Mouse (Mus musculus) megakaryocyte progenitor cell, adult 5-6 weeks (primary cell): Measurements from ENCODE around the gene Chchd2. TPM values are rescaled to one million over a fixed set of nuclear protein-coding genes. Genes with fewer than 3 reads are reported as not detected.

Experiments used
- ATAC-seq: replicated peaks from 2 replicates; pipeline ENCODE4 v1.8.0; 2016; ENCODE audit warnings: mild to moderate bottlenecking, moderate TSS enrichment, inconsistent platforms; ENCODE audit not compliant: poor library complexity
- total RNA-seq, 2 experiments: library from RNA; stranded (forward) in 1 of 2; stranded (reverse) in 1 of 2; fragments of 157-497, 149-512 nt in 1 of 2; fragments of 200-1000 nt in 1 of 2; gene quantifications; 2 replicates each; pipeline versions ENCODE4 v1.2.3 to v1.2.4; 2015 to 2017

Gene Chchd2
- total RNA-seq, 2 experiments from 2014 or later: 233 to 404 TPM

GRCm38 (mm10) chr5:129879888-129880287 lies 7.4 kb downstream of the Chchd2 start:
- no peak for ATAC-seq

GRCm38 (mm10) chr5:129878946-129879345 lies 8.3 kb downstream of the Chchd2 start:
- ATAC-seq: 0 out of 2 replicates have a peak, but pooled peaks have one; percentile 45

DNA sequence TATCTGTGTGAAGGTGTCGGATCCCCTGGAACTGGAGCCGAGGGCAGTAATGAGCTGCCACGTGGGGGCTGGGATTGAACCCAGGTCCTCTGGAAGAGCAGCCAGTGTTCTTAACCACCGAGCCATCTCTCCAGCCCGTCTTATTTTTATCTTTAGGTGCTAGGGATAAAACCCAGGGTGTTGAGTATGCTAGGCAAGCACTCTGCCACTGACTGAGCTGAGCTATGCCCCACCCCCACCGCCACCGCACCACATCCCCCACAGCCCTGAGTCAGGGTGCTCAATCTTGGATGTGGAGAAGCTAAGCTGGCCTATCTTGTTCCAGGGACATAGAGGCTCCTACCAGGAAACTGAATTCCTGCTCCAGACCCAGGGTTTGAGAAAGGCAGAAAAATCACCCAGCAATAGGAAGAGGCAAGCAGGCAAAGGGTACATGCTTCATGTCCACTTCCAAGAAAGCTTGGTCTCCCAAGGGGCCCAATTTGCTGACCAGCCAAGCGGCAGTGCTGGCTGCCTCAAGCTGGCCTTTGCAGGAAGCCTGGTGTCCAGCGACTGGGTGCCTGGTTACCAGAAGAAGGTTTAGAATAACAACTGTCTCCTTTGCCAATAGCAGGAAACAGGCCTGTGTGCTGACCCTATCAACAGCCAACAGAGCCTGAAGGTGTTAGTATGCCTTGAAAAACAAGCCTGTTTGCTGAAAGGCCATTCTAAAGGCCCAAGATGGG lies 9.4 kb downstream of the Chchd2 start:
- no peak for ATAC-seq

- no peak for ATAC-seq
Measured at GRCm38 (mm10) chr5:129875098-129875497, 12.2 kb downstream of the Chchd2 start.

DNA sequence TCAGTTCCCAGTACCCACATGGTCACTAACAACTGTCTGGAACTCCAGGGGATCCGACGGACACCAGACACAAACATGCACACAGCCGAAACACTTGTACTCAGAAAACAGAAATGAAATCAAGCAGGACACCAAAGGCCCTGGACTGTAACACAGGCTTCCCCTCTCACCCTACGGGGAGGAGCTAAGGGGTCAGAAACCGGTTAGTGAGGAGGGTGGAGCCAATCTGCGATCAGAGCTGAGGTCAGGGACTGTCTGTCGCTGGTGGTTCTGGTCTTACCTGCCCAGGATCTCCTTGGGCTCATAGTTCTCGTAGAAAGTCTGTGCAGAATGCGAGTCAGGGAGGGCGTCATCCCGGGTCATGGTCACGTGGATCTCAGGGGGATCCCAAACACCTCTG lies 13.3 kb downstream of the Chchd2 start:
- peak; percentile 42; the same call in 1 of the 2 replicates for ATAC-seq

DNA sequence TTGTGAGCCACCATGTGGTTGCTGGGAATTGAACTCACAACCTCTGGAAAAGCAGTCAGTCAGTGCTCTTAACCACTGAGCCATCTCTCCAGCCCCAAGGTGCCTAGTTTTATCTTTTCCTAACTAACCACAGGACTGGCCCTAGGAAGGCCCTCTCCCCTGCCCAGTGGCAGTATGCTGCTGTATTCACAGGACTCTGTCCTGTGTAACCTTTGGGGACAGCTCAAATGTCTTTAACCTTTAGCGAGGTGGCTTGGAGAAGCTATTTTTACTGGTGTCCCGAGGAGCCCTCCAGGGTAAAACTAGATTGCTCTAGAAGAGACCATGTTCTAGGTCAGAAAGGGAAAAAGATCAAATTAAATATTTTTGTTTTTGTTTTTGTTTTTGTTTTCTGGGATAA lies 16.0 kb downstream of the Chchd2 start:
- ATAC-seq: no peak

GRCm38 (mm10) chr5:129869238-129869995 lies 17.9 kb downstream of the Chchd2 start:
- no peak for ATAC-seq

DNA sequence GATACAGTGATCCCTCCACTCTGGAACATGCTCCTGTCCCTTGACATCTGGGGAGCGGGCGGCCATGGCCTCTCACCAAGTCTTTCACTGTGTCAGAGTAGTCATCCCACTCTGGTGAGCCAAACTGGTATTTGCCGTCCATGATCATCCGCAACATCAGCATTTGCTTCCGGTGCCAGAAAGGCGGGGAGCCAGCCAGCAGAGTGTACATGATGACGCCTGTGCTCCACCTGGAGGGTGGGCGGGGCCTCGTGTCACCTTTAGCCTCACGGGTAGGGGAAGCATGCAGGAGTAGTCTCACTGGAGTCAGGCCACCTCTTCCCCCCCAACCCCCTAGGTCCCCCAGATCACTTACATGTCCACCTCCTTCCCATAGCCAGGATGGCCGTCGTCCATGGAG lies 21.4 kb downstream of the Chchd2 start:
- no peak for ATAC-seq

- peak; percentile 77 for ATAC-seq
Measured at GRCm38 (mm10) chr5:129864467-129864866, 22.8 kb downstream of the Chchd2 start.

DNA sequence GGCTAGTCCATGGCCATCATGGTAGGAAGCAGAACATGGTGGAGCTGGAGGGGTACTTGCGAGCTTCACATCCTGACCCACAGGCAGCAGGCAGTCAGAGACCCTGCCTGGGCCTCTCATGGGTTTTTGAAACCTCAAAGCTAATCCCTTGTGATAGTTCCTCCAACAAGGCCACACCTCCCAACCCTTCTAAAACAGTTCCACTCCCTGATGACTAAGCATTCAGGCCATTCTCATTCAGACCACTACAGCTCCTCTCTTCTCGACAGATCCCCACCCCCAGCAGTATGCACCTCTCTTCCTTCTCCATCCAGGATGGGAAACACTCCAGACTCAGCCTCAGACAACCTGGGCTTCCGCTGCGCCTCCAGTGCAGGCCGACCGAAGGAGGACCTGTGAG lies 24.9 kb downstream of the Chchd2 start:
- ATAC-seq: no peak

DNA sequence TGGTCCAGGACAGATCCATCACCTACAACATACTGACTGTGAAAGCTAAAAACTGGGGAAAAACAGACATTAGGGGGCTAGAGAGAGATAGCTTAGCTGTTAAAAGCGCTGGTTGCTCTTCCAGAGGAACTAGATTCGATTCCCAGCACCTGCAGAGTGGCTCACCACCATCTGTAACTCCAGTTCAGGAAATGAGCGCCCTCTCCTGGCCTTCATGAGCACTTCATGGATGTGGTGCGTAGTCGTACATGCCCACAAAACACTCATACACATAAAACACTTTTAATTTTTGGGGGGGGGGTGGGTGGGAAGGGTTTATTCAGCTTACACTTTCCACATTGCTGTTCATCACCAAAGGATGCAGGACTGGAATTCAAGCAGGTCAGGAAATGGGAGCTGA lies 30.9 kb downstream of the Chchd2 start:
- peak; percentile 54; the same call in 1 of the 2 replicates for ATAC-seq

- no peak for ATAC-seq
Measured at GRCm38 (mm10) chr5:129855163-129855562, 32.1 kb downstream of the Chchd2 start.

- 0 out of 2 replicates have a peak, but pooled peaks have one; percentile 14 for ATAC-seq
Measured at GRCm38 (mm10) chr5:129847558-129847820, 39.8 kb downstream of the Chchd2 start.

DNA sequence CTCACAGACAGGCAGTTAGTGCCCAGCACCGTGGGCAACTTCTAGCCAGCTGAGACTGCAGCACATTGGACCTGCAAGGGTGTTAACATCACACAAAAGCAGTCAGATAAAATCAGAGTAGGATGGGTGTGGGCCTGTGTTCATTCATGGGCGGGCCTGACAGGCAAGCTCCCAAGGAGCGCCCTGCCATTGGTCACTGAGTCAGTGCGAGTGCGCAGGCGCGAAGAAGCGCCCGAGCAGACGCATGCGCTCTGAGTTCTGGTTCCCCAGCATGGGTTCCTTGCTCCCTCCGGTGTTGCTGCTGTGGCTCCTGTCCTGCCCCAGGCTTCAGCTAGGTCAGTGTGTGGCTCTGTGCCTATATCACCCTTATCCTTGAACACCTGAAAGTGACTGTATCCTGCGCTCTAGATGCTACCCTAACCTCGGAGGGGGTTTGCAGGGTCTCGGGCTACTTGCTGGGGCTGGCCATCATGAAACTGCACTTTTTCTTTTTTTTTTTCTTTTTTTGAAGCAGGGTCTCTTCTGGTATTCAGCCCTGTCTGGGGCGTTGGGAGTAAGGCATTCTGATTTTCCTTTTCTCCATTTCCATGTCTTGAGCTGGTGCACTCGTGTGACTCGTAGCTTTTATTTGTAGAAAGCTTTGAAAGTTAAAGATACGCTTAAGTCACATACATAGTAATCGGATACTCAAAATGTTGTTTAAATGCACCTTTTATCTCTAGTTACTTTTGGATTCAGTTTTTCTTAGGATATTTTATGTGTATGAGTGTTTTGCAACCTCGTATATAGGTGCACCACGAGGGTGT lies 40.3 kb downstream of the Chchd2 start, which contains the start of gene Sumf2:
Gene Sumf2 (plus strand): TSS at position 235 of the 806 bp plus-strand sequence.
- ATAC-seq: peak; percentile 92

DNA sequence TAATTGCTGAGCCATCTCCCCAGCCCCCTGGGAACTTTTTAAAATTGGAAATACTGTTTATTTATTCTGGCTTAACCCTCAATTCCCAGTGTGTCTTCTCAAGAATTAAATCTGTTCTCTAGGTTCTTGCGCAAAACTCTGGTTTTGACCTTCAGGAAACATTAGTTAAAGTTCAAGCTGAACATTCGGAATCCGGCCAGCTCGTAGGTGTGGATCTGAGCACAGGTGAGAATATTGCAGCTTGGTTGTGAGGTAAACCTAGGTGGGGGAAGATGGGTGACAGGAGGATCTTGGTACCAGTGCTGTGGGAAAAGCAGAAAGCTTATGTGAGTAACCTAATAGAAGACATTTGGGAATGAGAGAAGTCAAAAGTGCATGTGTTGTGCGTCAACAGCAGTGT lies 42.4 kb downstream of the Chchd2 start:
- ATAC-seq: no peak

Other genes starting within 250 kb of the Chchd2 start
- gene Zfp11, start 217.4 kb downstream of the Chchd2 start, total RNA-seq (2015): 3.2 and 4.0 TPM in 2 replicates
- 2.1 and 2.9 TPM in 2 replicates for gene Zfp11, start 217.4 kb downstream of the Chchd2 start, total RNA-seq (2017)
- gene Sept14, start 179.0 kb downstream of the Chchd2 start, total RNA-seq (2015): not detected in 2 replicates
- not detected in 2 replicates for gene Sept14, start 179.0 kb downstream of the Chchd2 start, total RNA-seq (2017)
- gene Mrps17, start 172.0 kb downstream of the Chchd2 start, total RNA-seq (2015): 156 and 202 TPM in 2 replicates
- gene Mrps17, start 172.0 kb downstream of the Chchd2 start, total RNA-seq (2017): 130 and 149 TPM in 2 replicates
- 25.5 and 30.3 TPM in 2 replicates for gene Nipsnap2, start 162.4 kb downstream of the Chchd2 start, total RNA-seq (2015)
- gene Nipsnap2, start 162.4 kb downstream of the Chchd2 start, total RNA-seq (2017): 26.3 and 26.9 TPM in 2 replicates
- gene Psph, start 100.0 kb downstream of the Chchd2 start, total RNA-seq (2015): 30.4 and 30.5 TPM in 2 replicates
- gene Psph, start 100.0 kb downstream of the Chchd2 start, total RNA-seq (2017): 22.8 and 24.3 TPM in 2 replicates
- gene Sumf2, start 40.5 kb downstream of the Chchd2 start, total RNA-seq (2015): 6.2 and 7.6 TPM in 2 replicates
- 18.5 and 25.8 TPM in 2 replicates for gene Sumf2, start 40.5 kb downstream of the Chchd2 start, total RNA-seq (2017)
- gene Zbed5, start 8.3 kb upstream of the Chchd2 start, total RNA-seq (2015): 3.2 and 4.2 TPM in 2 replicates
- 2.4 and 2.8 TPM in 2 replicates for gene Zbed5, start 8.3 kb upstream of the Chchd2 start, total RNA-seq (2017)
- gene Phkg1, start 11.1 kb upstream of the Chchd2 start, total RNA-seq (2015): 0.12 TPM in 1 of 2 replicates, not detected in the other
- 0.14 and 0.33 TPM in 2 replicates for gene Phkg1, start 11.1 kb upstream of the Chchd2 start, total RNA-seq (2017)
- 1.3 TPM in 1 of 2 replicates, not detected in the other for gene Nupr1l, start 21.1 kb upstream of the Chchd2 start, total RNA-seq (2015)
- 0.29 and 0.84 TPM in 2 replicates for gene Nupr1l, start 21.1 kb upstream of the Chchd2 start, total RNA-seq (2017)
- gene Vkorc1l1, start 54.5 kb upstream of the Chchd2 start, total RNA-seq (2015): 60.1 and 72.6 TPM in 2 replicates
- gene Vkorc1l1, start 54.5 kb upstream of the Chchd2 start, total RNA-seq (2017): 25.7 and 34.0 TPM in 2 replicates
- 137 and 148 TPM in 2 replicates for gene Gusb, start 115.6 kb upstream of the Chchd2 start, total RNA-seq (2015)
- 77.6 and 90.6 TPM in 2 replicates for gene Gusb, start 115.6 kb upstream of the Chchd2 start, total RNA-seq (2017)
- 22.7 and 23.0 TPM in 2 replicates for gene Asl, start 141.8 kb upstream of the Chchd2 start, total RNA-seq (2015)
- 19.2 and 32.1 TPM in 2 replicates for gene Asl, start 141.8 kb upstream of the Chchd2 start, total RNA-seq (2017)
- 39.3 and 40.3 TPM in 2 replicates for gene Crcp, start 141.8 kb upstream of the Chchd2 start, total RNA-seq (2015)
- 36.6 and 62.7 TPM in 2 replicates for gene Crcp, start 141.8 kb upstream of the Chchd2 start, total RNA-seq (2017)
- 10.6 and 10.7 TPM in 2 replicates for gene Tpst1, start 185.9 kb upstream of the Chchd2 start, total RNA-seq (2015)
- 4.3 and 6.8 TPM in 2 replicates for gene Tpst1, start 185.9 kb upstream of the Chchd2 start, total RNA-seq (2017)